Mouse (Mus musculus): ENCODE data around the gene Snrpg.

DNA sequence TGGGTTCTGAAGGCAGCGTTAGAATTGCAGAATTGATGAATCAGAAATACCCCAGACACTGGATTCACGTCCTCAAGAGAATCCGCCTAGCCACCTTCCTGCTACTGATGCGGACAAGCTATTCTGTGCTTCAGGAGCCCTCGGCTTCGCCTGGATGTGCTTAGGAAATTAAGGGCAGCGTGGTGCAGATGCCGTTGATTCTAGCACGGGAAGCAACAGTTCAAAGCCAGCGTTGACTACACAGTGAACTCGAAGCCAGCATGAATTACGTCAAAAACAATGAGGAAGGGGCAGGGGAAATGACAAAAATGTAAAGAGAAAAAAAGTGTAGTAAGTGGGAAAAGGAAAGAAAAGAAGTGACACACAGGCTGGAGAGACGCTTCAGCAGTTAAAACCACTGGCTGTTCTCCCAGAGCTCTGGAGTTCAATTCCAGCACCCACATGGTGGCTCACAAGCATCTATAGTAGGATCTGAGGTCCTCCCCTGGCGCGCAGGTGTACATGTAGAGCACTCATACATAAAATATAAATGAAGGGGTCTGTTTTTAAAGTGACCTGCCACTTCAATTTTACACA, at the start of gene Snrpg:
- TF ChIP-seq CTCF (IDR thresholded peaks at IDR 0.05) (no peak), EP300 (IDR thresholded peaks at IDR 0.05) (no peak; the same call in 1 of the 2 replicates)
